Mouse (Mus musculus) lung, postnatal 0 days (tissue): Measurements from ENCODE around the gene Lkaaear1. TPM values are rescaled to one million over a fixed set of nuclear protein-coding genes. Genes with fewer than 3 reads are reported as not detected.

Experiments used
- ATAC-seq: fragments of 200-750 bp; cut with Nextera tagmentation; 2 replicates; pipeline ENCODE4 v1.8.0; 2017; ENCODE audit warnings: moderate library complexity
- DNase-seq: peaks from one replicate; pipeline ENCODE4 v3.0.0-alpha.2; 2016; ENCODE audit warnings: low spot score
- H3K27ac ChIP-seq: fragments of 300-500 bp; sonication (generic); 2 replicates; pipeline ENCODE4 v1.5.1; 2014; ENCODE audit warnings: antibody characterized with exemption, mild to moderate bottlenecking, low read length, mixed read lengths
- H3K27me3 ChIP-seq: fragments of 300-500 bp; sonication (generic); replicated peaks from 2 replicates; pipeline ENCODE4 v1.6.1; 2014; ENCODE audit warnings: low read length, mixed read lengths; ENCODE audit not compliant: insufficient read depth
- H3K36me3 ChIP-seq: fragments of 300-500 bp; sonication (generic); 2 replicates; pipeline ENCODE4 v1.6.1; 2014; ENCODE audit warnings: low read length, mixed read lengths; ENCODE audit not compliant: insufficient read depth
- H3K4me1 ChIP-seq: fragments of 300-500 bp; sonication (generic); 2 replicates; pipeline ENCODE4 v1.6.1; 2014; ENCODE audit warnings: antibody characterized with exemption, low read depth, low read length, mixed read lengths; ENCODE audit not compliant: insufficient read depth
- H3K4me2 ChIP-seq: fragments of 300-500 bp; sonication (generic); replicated peaks from 2 replicates; pipeline ENCODE4 v1.6.1; 2014; ENCODE audit warnings: low read depth, mild to moderate bottlenecking, low read length, moderate library complexity, mixed read lengths
- H3K4me3 ChIP-seq: fragments of 300-500 bp; sonication (generic); 2 replicates; pipeline ENCODE4 v1.5.1; 2014; ENCODE audit warnings: low read depth, low read length
- H3K9ac ChIP-seq: fragments of 300-500 bp; sonication (generic); replicated peaks from 2 replicates; pipeline ENCODE4 v1.6.1; 2014; ENCODE audit warnings: low read depth, mild to moderate bottlenecking
- H3K9me3 ChIP-seq: fragments of 300-500 bp; sonication (generic); 2 replicates; pipeline ENCODE4 v1.6.1; 2016; ENCODE audit warnings: low read length, mixed read lengths
- CTCF ChIP-seq: IDR thresholded peaks from 2 replicates; pipeline ENCODE4 v1.5.1; 2016; ENCODE audit warnings: antibody characterized with exemption, mild to moderate bottlenecking
- EP300 ChIP-seq: IDR thresholded peaks from 2 replicates; pipeline ENCODE4 v1.6.1; 2016; ENCODE audit warnings: antibody characterized with exemption, mild to moderate bottlenecking, control low read depth
- WGBS: fragments of 180-500 bp; shearing (Covaris S2); extraction: QIAGEN DNeasy Blood & Tissue Kit; methylation state at CpG from one replicate; pipeline ENCODE4 v1.1.7; 2014; 5-methylcytosine and 5-hydroxymethylcytosine counted together
- polyA plus RNA-seq: library from polyadenylated mRNA; unstranded; fragments of >200 nt; fragmentation: Nextera tagmentation; extraction: Ambion mirVana; gene quantifications from 2 replicates; pipeline ENCODE4 v1.2.1, GENCODE M21; 2015

The Lkaaear1 gene
- polyA plus RNA-seq, 1 experiment from 2014 or later: not detected

- no peak for ATAC-seq
- H3K4me1 ChIP-seq: no peaks in the 10 kb centered on the region
- H3K36me3 ChIP-seq: no peaks in the 10 kb centered on the region
- 77% methylated on average over 3 of the region's 3 CpGs for WGBS
- no peaks in the 10 kb centered on the region for H3K9me3 ChIP-seq
- no peak for DNase-seq
- no peak overlapping the region for H3K9ac ChIP-seq
- H3K4me2 ChIP-seq: no peak overlapping the region
- H3K4me3 ChIP-seq: no peak overlapping the region
- H3K27ac ChIP-seq: no peak overlapping the region
- TF ChIP-seq EP300: no peak
- no peak for TF ChIP-seq CTCF
- H3K27me3 ChIP-seq: no peaks in the 10 kb centered on the region
Observed at GRCm38 (mm10) chr2:181715382-181715781, 17.1 kb upstream of the Lkaaear1 start.

GRCm38 (mm10) chr2:181714903-181715326 lies 16.7 kb upstream of the Lkaaear1 start, which contains the start of gene Oprl1:
Gene Oprl1, plus strand, starts transcription at chr2:181715016.
- Histone ChIP-seq H3K27me3 (no peaks in the 10 kb centered on the region), H3K4me2 (no peak within 1 kb of the TSS), H3K9ac (no peak within 1 kb of the TSS), H3K9me3 (no peaks in the 10 kb centered on the region), H3K4me3 (no peak within 1 kb of the TSS), H3K36me3 (no peaks in the 10 kb centered on the region), H3K4me1 (no peaks in the 10 kb centered on the region), H3K27ac (no peak within 1 kb of the TSS)
- under 1% methylated on average over 7 of the region's 7 CpGs for WGBS
- TF ChIP-seq CTCF (no peak), EP300 (no peak)
- no peak for ATAC-seq
- DNase-seq: no peak

- ATAC-seq (no peak), DNase-seq (no peak)
- no peaks in the 10 kb centered on the region for H3K27me3 ChIP-seq
- H3K27ac ChIP-seq: no peak overlapping the region
- no peaks in the 10 kb centered on the region for H3K36me3 ChIP-seq
- TF ChIP-seq CTCF (no peak), EP300 (no peak)
- H3K4me3 ChIP-seq: no peak overlapping the region
- H3K4me1 ChIP-seq: no peaks in the 10 kb centered on the region
- no peak overlapping the region for H3K4me2 ChIP-seq
- no peak overlapping the region for H3K9ac ChIP-seq
- H3K9me3 ChIP-seq: no peaks in the 10 kb centered on the region
- 96% methylated on average over 1 of the region's 1 CpGs for WGBS
Observed at GRCm38 (mm10) chr2:181713749-181714148, 15.5 kb upstream of the Lkaaear1 start.

- no peaks in the 10 kb centered on the region for H3K27me3 ChIP-seq
- H3K4me3 ChIP-seq: no peak overlapping the region
- no peak overlapping the region for H3K9ac ChIP-seq
- DNase-seq: peak; percentile 34
- no peaks in the 10 kb centered on the region for H3K9me3 ChIP-seq
- no peak overlapping the region for H3K4me2 ChIP-seq
- no peaks in the 10 kb centered on the region for H3K4me1 ChIP-seq
- no peaks in the 10 kb centered on the region for H3K36me3 ChIP-seq
- ATAC-seq: no peak
- 47% methylated on average over 4 of the region's 4 CpGs for WGBS
- peak; percentile 64 for TF ChIP-seq CTCF
- no peak for TF ChIP-seq EP300
- H3K27ac ChIP-seq: no peak overlapping the region
Observed at GRCm38 (mm10) chr2:181706668-181707067, 8.4 kb upstream of the Lkaaear1 start.

- WGBS: 67% methylated on average over 33 of the region's 33 CpGs
- Histone ChIP-seq H3K4me3 (no peak overlapping the region), H3K4me1 (peaks cover 6% of the 10 kb centered on the region; the same call in 1 of the 2 replicates), H3K36me3 (no peaks in the 10 kb centered on the region), H3K9ac (no peak overlapping the region), H3K9me3 (no peaks in the 10 kb centered on the region), H3K27me3 (no peaks in the 10 kb centered on the region), H3K4me2 (no peak overlapping the region), H3K27ac (no peak overlapping the region)
- ATAC-seq (no peak), DNase-seq (no peak)
- TF ChIP-seq CTCF: no peak
- TF ChIP-seq EP300: no peak
Observed at GRCm38 (mm10) chr2:181696801-181697420, 1.3 kb downstream of the Lkaaear1 start.

- ATAC-seq (no peak), DNase-seq (no peak)
- H3K27ac ChIP-seq: no peak overlapping the region
- H3K9ac ChIP-seq: no peak overlapping the region
- TF ChIP-seq EP300: no peak
- TF ChIP-seq CTCF: no peak
- H3K4me1 ChIP-seq: peaks cover 6% of the 10 kb centered on the region; the same call in 1 of the 2 replicates
- no peaks in the 10 kb centered on the region for H3K27me3 ChIP-seq
- no peak overlapping the region for H3K4me3 ChIP-seq
- H3K36me3 ChIP-seq: no peaks in the 10 kb centered on the region
- H3K4me2 ChIP-seq: no peak overlapping the region
- no peaks in the 10 kb centered on the region for H3K9me3 ChIP-seq
- 59% methylated on average over 1 of the region's 1 CpGs for WGBS
Observed at GRCm38 (mm10) chr2:181695776-181696175, 2.5 kb downstream of the Lkaaear1 start.
